Mouse (Mus musculus) embryonic facial prominence, embryonic 14.5 days (tissue): Measurements from ENCODE around the gene Asphd1. TPM values are rescaled to one million over a fixed set of nuclear protein-coding genes. Genes with fewer than 3 reads are reported as not detected.

ENCODE experiments used
- ATAC-seq: fragments of 200-750 bp; cut with Nextera tagmentation; 2 replicates; pipeline ENCODE4 v1.8.0; 2017; ENCODE audit warnings: low read depth, moderate number of reproducible peaks, moderate TSS enrichment
- DNase-seq: peaks from one replicate; pipeline ENCODE4 v3.0.0-alpha.2; 2015; ENCODE audit warnings: low spot score
- H3K27ac ChIP-seq: fragments of 300-500 bp; sonication (generic); replicated peaks from 2 replicates; pipeline ENCODE4 v1.5.1; 2014; ENCODE audit warnings: low read depth, mild to moderate bottlenecking, low read length, moderate library complexity
- H3K27me3 ChIP-seq: fragments of 300-500 bp; sonication (generic); replicated peaks from 2 replicates; pipeline ENCODE4 v1.6.1; 2014; ENCODE audit warnings: low read length; ENCODE audit not compliant: control insufficient read depth, insufficient read depth
- H3K36me3 ChIP-seq: fragments of 300-500 bp; sonication (generic); 2 replicates; pipeline ENCODE4 v1.6.1; 2014; ENCODE audit warnings: low read length, mixed read lengths; ENCODE audit not compliant: control insufficient read depth, insufficient read depth
- H3K4me1 ChIP-seq: fragments of 300-500 bp; sonication (generic); 2 replicates; pipeline ENCODE4 v1.6.1; 2014; ENCODE audit warnings: antibody characterized with exemption, low read length; ENCODE audit not compliant: control insufficient read depth, insufficient read depth
- H3K4me2 ChIP-seq: fragments of 300-500 bp; sonication (generic); 2 replicates; pipeline ENCODE4 v1.6.1; 2014; ENCODE audit warnings: low read depth, mild to moderate bottlenecking, low read length, moderate library complexity, mixed read lengths
- H3K4me3 ChIP-seq: fragments of 300-500 bp; sonication (generic); 2 replicates; pipeline ENCODE4 v1.5.1; 2014; ENCODE audit warnings: low read depth, mild to moderate bottlenecking, low read length
- H3K9ac ChIP-seq: fragments of 300-500 bp; sonication (generic); 2 replicates; pipeline ENCODE4 v1.6.1; 2014; ENCODE audit warnings: low read depth, mild to moderate bottlenecking, low read length, moderate library complexity, mixed read lengths
- H3K9me3 ChIP-seq: fragments of 300-500 bp; sonication (generic); 2 replicates; pipeline ENCODE4 v1.6.1; 2016; ENCODE audit warnings: low read length; ENCODE audit not compliant: control insufficient read depth
- WGBS: fragments of 180-500 bp; shearing (Covaris S2); extraction: QIAGEN DNeasy Blood & Tissue Kit; methylation state at CpG from one replicate; pipeline ENCODE4 v1.1.7; 2014; 5-methylcytosine and 5-hydroxymethylcytosine counted together
- polyA plus RNA-seq: library from polyadenylated mRNA; unstranded; fragments of >200 nt; fragmentation: Nextera tagmentation; extraction: Ambion mirVana; gene quantifications from 2 replicates; pipeline ENCODE4 v1.2.1, GENCODE M21; 2014

Asphd1 gene
- polyA plus RNA-seq, 1 experiment from 2014 or later: 0.61 TPM

DNA sequence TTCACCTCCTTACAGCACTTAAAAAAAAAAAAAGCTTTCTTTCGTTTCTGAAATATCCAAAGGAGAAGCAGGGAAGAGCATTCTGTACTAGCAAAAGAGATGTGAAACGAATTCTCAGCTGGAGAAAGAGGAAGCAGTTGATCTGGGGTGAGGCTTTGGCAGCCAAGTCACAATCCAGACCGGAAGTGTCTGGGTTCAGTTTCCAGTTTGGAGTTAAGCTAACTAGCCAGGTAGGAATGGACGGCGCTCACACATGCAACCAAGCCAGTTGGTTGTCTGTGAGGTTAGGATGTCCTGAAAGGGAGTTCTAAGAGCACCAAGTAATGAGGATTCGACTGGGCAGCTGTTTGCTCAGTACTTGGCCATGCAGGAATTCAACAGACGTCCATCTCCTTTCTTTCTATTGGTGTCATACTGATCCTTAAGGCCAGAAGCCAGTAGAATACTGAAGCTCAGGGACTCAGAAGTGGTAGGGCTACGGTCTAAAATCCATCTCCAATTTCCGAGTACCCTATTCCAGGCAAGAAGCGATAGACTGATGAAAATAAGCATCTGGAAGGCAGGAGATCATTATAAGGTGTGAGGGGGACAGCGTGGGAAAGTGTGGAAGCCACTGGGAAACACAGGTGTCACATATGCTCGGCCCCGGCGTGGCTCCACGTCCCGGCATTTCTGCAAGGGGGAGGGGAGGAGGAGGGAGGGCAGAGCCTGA lies 51.8 kb downstream of the Asphd1 start:
- Histone ChIP-seq H3K36me3 (no peaks in the 10 kb centered on the region), H3K27ac (peak overlapping the region; percentile 58; the same call in 1 of the 2 replicates), H3K27me3 (no peaks in the 10 kb centered on the region), H3K4me3 (peak overlapping the region; percentile 56), H3K9ac (peak overlapping the region; percentile 72), H3K4me1 (peaks cover 10% of the 10 kb centered on the region; the same call in 1 of the 2 replicates), H3K4me2 (peak overlapping the region; percentile 74), H3K9me3 (no peaks in the 10 kb centered on the region)
- ATAC-seq (peak; percentile 38; the same call in 1 of the 2 replicates), DNase-seq (peak; percentile 35)
- 27% methylated on average over 11 of the region's 16 CpGs for WGBS

- DNase-seq (no peak), ATAC-seq (no peak)
- H3K4me1 ChIP-seq: peaks cover 10% of the 10 kb centered on the region; the same call in 1 of the 2 replicates
- H3K9ac ChIP-seq: no peak overlapping the region; the same call in 1 of the 2 replicates
- H3K4me2 ChIP-seq: peak overlapping the region; percentile 74
- H3K27me3 ChIP-seq: no peaks in the 10 kb centered on the region
- no peak overlapping the region; the same call in 1 of the 2 replicates for H3K27ac ChIP-seq
- WGBS: 73% methylated on average over 5 of the region's 5 CpGs
- peaks cover under 1% of the 10 kb centered on the region; the same call in 1 of the 2 replicates for H3K36me3 ChIP-seq
- no peak overlapping the region for H3K4me3 ChIP-seq
- H3K9me3 ChIP-seq: no peaks in the 10 kb centered on the region
Measured at GRCm38 (mm10) chr7:126896912-126897311, 52.5 kb downstream of the Asphd1 start.

Other genes with a start within 250 kb of the Asphd1 start
- gene Coro1a, start 241.8 kb downstream of the Asphd1 start, polyA plus RNA-seq: 44.9 and 45.2 TPM in 2 replicates
- gene Mapk3, start 190.0 kb downstream of the Asphd1 start, polyA plus RNA-seq: 61.9 and 62.3 TPM in 2 replicates
- gene Gdpd3, start 183.2 kb downstream of the Asphd1 start, polyA plus RNA-seq: 2.1 and 5.1 TPM in 2 replicates
- gene Ypel3, start 172.6 kb downstream of the Asphd1 start, polyA plus RNA-seq: 117 and 123 TPM in 2 replicates
- 0.24 and 0.35 TPM in 2 replicates for gene Tbx6, start 168.1 kb downstream of the Asphd1 start, polyA plus RNA-seq
- gene Ppp4c, start 157.1 kb downstream of the Asphd1 start, polyA plus RNA-seq: 214 and 256 TPM in 2 replicates
- 1.1 and 1.9 TPM in 2 replicates for gene Fam57b, start 151.9 kb downstream of the Asphd1 start, polyA plus RNA-seq
- gene 4930451I11Rik, start 117.9 kb downstream of the Asphd1 start, polyA plus RNA-seq: not detected in 2 replicates
- 1.7 and 2.0 TPM in 2 replicates for gene Doc2a, start 102.2 kb downstream of the Asphd1 start, polyA plus RNA-seq
- gene Hirip3, start 87.6 kb downstream of the Asphd1 start, polyA plus RNA-seq: 13.2 and 14.8 TPM in 2 replicates
- 75.0 and 86.1 TPM in 2 replicates for gene Ino80e, start 87.2 kb downstream of the Asphd1 start, polyA plus RNA-seq
- 29.1 and 31.9 TPM in 2 replicates for gene Taok2, start 64.9 kb downstream of the Asphd1 start, polyA plus RNA-seq
- gene Tmem219, start 26.7 kb downstream of the Asphd1 start, polyA plus RNA-seq: 30.2 and 33.2 TPM in 2 replicates
- 13.7 and 16.8 TPM in 2 replicates for gene Kctd13, start 20.7 kb downstream of the Asphd1 start, polyA plus RNA-seq
- 1.6 and 2.1 TPM in 2 replicates for gene Sez6l2, start 981 bp upstream of the Asphd1 start, polyA plus RNA-seq
- 88.0 and 98.2 TPM in 2 replicates for gene Cdipt, start 26.3 kb upstream of the Asphd1 start, polyA plus RNA-seq
- gene Cdiptos, start 26.5 kb upstream of the Asphd1 start, polyA plus RNA-seq: 1.3 and 1.8 TPM in 2 replicates
- gene Mvp, start 65.0 kb upstream of the Asphd1 start, polyA plus RNA-seq: 9.5 and 9.9 TPM in 2 replicates
- 0.39 TPM in 1 of 2 replicates, not detected in the other for gene Pagr1b, start 66.9 kb upstream of the Asphd1 start, polyA plus RNA-seq
- gene Pagr1a, start 67.8 kb upstream of the Asphd1 start, polyA plus RNA-seq: 12.8 and 30.5 TPM in 2 replicates
- 53.5 and 66.6 TPM in 2 replicates for gene Gm42742, start 71.5 kb upstream of the Asphd1 start, polyA plus RNA-seq
- gene Prrt2, start 71.6 kb upstream of the Asphd1 start, polyA plus RNA-seq: 19.5 and 21.6 TPM in 2 replicates
- gene Maz, start 77.5 kb upstream of the Asphd1 start, polyA plus RNA-seq: 57.3 TPM in 2 replicates
- 74.9 and 96.4 TPM in 2 replicates for gene Kif22, start 92.9 kb upstream of the Asphd1 start, polyA plus RNA-seq
- not detected in 2 replicates for gene Zg16, start 137.7 kb upstream of the Asphd1 start, polyA plus RNA-seq
- gene AI467606, start 141.8 kb upstream of the Asphd1 start, polyA plus RNA-seq: 3.8 and 4.5 TPM in 2 replicates
- 4.8 and 6.8 TPM in 2 replicates for gene Qprt, start 172.6 kb upstream of the Asphd1 start, polyA plus RNA-seq
- gene Spn, start 188.2 kb upstream of the Asphd1 start, polyA plus RNA-seq: 0.32 and 0.34 TPM in 2 replicates
- 45.4 and 55.1 TPM in 2 replicates for gene Cd2bp2, start 246.5 kb upstream of the Asphd1 start, polyA plus RNA-seq